Mouse (Mus musculus): ENCODE data around the gene Itpr3.

Itpr3 gene

DNA sequence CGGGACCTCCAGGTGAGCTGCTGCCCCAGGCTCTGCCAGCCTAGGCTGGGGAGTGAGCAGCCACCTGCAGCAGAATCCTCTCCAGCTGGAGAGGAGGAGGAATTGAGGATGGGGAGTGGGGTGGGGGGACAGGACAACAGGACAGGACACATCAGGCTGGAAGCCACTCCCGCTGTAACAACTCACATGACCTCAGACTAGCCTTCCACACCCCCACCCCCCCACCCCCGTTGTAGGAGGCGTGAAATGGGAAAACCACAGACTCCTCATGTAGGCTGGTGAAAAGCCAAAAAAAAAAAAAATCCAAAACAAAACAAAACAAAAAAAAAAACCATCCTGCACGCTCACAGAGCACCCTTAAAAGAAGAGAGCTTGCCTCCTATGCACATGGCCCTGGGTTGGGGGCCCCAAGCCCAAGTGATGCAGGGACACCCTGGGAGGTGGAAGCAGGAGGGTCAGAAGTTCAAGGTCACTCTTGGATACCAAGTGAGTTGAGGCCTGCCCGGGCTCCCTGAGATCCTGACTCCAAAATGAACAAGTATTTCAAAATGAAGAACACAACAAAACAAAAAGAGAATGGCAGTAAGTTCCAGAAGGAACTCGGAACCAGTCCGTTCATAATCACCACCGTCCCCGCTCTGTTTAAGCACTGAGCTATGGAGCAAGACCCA is 17.5 kb upstream of the Itpr3 start:
- DNase-seq: no peak

GRCm38 (mm10) chr17:27040304-27041045 is 16.6 kb upstream of the Itpr3 start:
- DNase-seq: peak; percentile 73

DNA sequence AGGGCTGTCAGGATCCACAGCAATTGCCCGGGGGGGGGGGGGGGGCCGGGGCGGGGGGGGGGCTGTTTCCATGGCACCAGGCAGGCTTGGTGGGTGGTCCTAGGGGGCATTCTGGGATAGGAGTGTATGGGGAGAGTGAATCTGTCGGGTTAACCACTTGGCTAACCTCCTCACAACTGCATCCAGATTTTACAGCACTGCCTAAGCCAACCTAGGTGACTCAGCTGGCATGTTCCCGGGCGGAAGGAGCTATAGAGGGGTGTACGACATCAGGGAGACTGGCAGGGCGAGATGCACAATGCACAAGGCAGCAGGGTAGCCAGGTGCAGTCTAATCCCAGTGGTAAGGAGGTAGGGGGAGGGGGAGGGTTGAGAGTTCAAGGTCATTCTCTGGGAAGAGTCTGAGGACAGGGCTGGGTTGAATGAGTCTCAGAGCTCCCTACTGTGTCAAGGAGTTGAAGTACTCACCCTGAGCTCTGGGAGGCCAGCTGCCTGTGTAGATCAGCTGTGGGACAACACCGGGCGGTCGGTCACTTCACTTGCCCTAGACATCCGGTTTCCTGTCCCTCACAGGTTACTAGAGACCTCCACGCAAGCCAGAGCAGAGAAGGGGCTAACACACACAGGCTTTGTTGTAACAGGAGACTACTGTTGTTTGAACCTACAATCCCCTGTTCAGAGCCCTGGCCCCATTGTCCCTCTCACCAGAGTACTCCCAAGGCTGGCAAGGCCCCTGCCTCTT is 15.9 kb upstream of the Itpr3 start:
- DNase-seq: no peak

DNA sequence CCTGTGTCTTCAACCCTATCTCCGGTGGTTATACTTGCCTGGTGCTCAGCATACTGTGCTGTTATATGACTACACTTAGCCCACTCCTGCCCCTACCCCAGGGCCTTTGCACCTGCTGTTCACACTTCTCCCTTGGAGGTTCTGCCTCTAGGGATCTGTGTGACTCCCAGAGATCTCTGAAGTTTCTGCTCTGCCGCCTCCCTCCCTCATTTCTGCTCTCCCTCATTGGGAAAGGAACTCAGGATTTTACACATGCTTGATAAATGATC is 15.4 kb upstream of the Itpr3 start:
- no peak for DNase-seq

- peak; percentile 34 for DNase-seq
Observed at GRCm38 (mm10) chr17:27042840-27043239, 14.3 kb upstream of the Itpr3 start.

DNA sequence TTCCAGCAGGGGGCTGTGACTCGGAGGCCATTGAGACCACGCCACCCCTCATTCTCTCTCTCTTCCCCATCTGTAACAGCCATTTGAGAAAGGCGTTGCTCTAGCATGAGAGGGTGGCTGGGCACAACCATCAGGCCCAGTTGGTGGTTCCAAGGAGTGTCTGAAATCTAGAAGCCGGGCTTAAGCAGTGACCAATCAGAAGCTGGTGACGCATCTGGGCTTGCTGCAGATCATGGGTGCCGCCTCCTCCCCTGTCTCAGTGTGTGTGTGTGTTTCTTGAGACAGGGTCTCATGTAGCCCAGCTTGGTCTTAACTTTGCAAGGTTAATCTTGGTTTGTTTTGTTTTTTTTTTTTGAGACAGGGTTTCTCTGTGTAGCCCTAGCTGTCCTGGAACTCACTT is 11.9 kb upstream of the Itpr3 start:
- no peak for DNase-seq

GRCm38 (mm10) chr17:27047762-27048444 is 9.2 kb upstream of the Itpr3 start:
- DNase-seq: no peak

DNA sequence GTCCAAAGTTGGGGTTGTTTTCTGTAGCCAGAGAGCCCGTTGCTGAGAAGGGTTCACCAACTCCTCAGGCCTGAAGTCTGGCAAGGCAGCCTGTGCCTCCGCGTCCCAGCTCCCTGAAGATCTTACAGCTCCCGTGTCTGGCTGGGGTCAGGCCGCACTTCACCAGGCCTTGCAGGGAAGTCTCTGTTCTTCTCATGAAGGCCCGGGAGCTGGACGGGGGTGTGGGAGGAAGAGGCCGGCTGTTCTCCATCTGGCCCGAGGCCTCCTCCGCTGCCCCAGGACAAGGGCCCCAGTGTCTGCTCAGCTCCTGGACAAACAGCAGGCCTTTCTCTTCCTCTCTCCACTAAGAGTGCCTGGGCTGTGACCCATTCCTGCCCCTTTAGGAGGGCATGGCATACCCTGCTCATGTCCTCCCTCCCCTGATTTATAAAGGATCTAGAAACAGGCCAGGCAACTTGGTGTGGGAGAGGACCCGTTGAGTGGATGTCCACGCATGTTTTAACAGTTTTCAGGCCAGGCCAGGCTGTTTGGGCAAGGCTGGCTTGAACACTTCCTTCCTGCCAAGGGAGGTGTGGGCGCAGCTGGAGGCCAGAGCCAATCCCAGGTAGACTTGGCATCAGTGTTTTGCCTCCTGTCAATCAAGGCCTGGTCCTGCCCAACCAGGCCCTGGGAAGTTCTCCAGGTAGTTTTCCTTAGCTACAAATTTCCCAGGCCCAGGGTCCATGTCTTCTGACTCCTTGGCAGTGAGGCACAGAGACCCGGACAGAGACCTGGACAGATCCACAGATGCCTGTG is 8.5 kb upstream of the Itpr3 start:
- DNase-seq: no peak

GRCm38 (mm10) chr17:27050853-27051252 is 6.3 kb upstream of the Itpr3 start:
- no peak for DNase-seq

DNA sequence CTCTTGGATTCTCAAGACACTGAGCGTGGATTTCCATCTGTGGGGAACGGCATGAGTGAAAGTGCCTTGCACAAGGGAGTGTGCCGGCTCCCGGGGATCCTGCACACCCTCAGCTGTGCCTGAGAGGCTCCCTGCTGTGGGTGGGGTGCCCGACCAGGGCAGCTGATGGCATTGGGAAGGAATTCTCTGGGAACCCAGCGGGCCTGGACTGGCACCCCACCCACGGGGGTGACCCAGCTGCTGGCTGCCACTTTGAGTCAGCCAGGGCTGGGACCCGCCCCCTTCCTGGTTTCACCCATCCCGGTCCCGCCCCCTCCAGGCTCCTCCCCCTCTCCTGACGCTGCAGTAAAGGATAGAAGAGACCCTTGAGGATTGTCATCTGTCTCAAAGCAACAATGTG is 5.6 kb upstream of the Itpr3 start:
- no peak for DNase-seq

GRCm38 (mm10) chr17:27056170-27056569 is 934 bp upstream of the Itpr3 start:
- DNase-seq: peak; percentile 70

GRCm38 (mm10) chr17:27057517-27058055 is 482 bp downstream of the Itpr3 start:
- DNase-seq: no peak

DNA sequence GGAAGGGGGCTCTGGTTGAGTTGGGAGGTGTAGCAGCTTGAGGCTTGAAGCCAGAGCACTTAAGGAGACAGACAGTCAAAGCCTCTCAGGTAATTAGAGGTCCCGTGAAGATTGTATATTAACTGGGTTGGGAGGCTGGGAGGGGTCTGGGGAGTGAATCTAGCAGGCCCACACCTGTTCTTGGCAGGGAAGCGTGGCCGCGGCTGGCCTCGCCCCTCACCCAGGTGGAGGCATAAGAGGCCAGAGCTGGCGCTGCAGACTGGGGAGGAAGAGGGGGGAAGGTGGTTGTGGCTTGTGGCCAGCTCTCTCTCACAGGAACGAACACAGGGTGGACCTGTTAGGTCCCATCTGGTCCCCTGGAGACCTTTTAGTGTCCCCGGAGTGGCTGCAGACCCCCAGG is 3.6 kb downstream of the Itpr3 start:
- DNase-seq: no peak

DNA sequence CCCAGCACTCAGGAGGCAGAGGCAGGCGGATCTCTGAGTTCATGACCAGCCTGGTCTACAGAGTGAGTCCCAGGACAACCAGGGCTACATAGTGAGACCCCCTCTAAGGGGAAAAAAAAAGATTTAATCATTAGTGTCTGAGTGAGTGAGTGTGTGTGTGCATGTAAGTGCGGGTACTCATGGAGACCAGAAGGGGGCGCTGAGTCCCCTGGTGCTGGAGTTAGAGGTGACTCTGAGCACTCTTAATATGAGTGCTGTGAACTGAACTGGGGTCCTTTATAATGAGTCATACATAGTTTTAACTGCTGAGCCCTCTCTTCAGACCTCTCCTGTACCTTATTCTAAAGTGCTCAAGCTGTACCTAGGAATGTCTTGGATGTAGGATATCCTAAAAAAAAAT is 4.6 kb downstream of the Itpr3 start:
- no peak for DNase-seq

DNA sequence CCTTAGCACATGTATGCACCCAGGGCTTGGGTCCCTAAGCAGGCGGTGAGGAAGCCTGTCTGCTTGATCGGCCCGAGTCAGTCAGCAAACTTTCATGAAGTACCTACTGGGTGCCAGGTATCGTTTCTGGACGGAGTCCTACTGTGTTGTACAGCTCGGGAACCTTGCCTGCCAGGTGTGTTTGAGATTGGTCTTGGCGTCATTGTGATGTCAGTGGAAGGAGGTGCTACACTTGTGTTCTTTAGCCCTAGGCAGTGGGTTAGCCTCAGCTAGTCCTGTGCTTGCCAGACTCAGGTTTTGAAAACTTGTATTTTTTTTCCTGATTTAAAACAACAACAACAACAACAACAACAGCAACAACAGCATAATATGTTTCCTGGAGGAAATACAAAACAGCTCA is 5.6 kb downstream of the Itpr3 start:
- no peak for DNase-seq

GRCm38 (mm10) chr17:27063717-27064116 is 6.6 kb downstream of the Itpr3 start:
- no peak for DNase-seq

DNA sequence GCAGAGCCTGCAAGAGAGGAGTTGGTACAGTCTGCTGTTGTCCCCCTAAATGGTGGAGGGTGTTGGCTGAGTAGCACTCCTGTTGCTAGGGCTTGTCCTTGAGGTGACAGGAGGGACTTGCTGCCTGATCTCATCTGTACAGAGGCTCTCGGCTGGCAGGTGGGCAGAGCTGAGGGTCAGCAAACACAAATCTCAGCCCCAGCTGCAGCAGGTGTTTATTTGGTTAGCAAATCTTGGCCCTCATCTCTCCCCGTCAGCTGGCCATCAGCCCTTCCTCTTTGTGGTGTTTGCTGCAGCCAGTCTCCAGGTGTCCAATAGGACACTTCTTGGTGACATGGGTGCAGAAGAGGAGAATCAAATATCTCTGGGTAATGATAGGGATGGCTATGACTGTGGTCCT is 7.1 kb downstream of the Itpr3 start:
- no peak for DNase-seq

DNA sequence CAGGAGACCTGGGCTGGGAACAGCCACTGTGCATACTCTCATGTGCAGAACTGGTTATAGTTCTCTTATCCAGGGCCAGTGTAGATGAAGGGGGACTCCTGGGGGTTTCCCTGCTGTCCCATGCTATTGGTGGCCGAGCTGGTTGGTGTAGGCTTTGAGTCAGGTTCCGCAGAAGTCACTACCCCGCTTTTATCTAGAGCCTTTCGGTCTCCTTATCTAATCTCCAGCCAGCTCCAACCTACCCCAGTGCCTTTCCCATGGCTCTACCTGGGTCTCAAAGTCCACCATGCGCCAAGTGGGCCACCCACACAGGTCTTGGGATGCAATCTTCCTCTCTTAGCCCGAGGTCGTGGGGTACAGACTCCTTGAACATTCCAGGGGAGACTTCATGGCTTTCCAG is 9.0 kb downstream of the Itpr3 start:
- DNase-seq: no peak

DNA sequence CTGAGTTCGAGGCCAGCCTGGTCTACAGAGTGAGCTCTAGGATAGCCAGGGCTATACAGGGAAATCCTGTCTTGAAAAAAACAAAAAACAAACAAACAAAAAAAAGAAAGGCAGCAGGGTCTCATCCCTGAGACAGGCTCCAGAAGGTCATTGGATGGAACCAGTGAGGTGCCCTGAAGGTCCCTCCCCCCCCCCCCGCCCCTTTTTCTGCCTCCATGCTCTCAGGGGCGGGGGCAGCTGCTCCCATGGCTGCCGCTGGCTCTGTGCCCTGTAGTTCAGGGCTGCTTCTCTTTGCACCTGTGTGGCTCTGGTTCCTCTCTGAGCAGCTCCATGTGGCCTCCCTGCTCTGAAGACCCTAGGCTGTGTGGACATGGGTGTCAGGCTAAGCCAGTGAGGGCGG is 12.0 kb downstream of the Itpr3 start:
- DNase-seq: no peak

DNA sequence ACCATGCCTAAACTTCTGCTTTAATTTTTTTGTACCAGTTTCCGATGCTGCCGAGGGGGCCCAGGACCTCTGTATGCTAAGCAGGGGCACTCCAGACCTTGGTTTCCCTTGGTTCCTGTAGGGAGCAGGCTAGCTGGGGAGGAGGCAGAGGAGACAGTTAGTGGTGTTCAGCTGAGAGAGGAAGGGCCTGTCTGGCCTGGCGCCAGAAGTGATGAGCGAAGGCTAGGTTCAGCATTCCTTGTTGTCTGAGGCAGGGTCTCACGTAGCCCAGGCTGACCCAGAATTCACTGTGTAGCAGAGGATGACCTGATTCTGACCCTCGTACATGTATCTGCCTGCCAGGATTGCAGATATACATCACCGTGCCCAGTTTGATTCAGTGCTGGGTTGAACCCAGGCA is 13.8 kb downstream of the Itpr3 start:
- DNase-seq: no peak

DNA sequence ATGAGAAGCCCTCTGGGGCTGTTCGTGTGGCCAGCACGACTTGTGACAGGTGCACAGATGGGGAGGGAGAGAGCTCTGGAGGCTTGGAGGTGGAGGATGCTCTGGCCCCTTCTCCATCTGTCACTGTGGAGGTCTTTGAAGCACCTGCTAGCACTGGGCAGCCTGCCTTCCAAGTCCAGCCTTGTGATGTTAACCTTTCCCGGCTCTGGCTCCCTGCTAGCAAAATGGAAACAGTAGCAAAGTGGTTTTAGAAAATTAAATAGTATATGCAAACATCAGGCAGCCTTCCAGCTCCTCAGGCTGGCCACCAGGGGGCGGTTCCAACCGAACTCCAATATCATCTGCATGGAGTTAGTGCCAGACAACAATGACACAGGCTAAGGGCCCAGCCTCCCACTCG is 14.5 kb downstream of the Itpr3 start:
- no peak for DNase-seq

DNA sequence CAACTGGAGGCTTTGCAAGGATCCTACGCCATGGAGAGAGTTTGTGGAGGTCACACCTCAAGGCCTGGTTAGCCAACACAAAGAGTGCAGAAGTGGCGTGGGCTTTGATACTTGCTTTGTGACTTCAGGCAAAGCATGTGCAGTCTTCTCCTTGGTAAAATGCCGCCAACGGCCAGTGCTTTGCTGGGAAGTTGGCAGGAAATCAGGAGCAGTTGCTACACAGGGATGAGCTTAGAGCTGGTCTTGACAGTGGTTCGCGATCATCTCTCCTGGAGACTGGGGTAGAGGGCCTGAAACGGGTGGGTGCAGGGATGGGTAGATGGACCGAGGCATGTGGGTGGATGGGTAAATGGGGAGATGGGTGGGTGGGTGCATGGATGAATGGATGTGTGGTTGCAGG is 15.3 kb downstream of the Itpr3 start:
- DNase-seq: no peak

- DNase-seq: no peak
Observed at GRCm38 (mm10) chr17:27073126-27073525, 16.0 kb downstream of the Itpr3 start.

Data from kidney, adult 11 months (tissue).